Mouse (Mus musculus) heart, embryonic 16.5 days (tissue): ENCODE results near the gene Hsd17b1. TPM values are rescaled to one million over a fixed set of nuclear protein-coding genes. Genes with fewer than 3 reads are reported as not detected.

ENCODE experiments used
- ATAC-seq: fragments of 200-750 bp; cut with Nextera tagmentation; replicated peaks from 2 replicates; pipeline ENCODE4 v1.8.0; 2017; ENCODE audit warnings: moderate number of reproducible peaks; ENCODE audit not compliant: insufficient read depth, low FRiP score; ENCODE audit errors: extremely low read depth
- H3K27ac ChIP-seq: fragments of 300-500 bp; sonication (generic); 2 replicates; pipeline ENCODE4 v1.5.1; 2014; ENCODE audit warnings: mild to moderate bottlenecking, low read length, control low read depth, moderate library complexity
- H3K27me3 ChIP-seq: fragments of 300-500 bp; sonication (generic); 2 replicates; pipeline ENCODE4 v1.6.1; 2014; ENCODE audit warnings: low read length, mixed read lengths; ENCODE audit not compliant: control insufficient read depth, insufficient read depth
- H3K36me3 ChIP-seq: fragments of 300-500 bp; sonication (generic); 2 replicates; pipeline ENCODE4 v1.6.1; 2014; ENCODE audit not compliant: control insufficient read depth, insufficient read depth
- H3K4me1 ChIP-seq: fragments of 300-500 bp; sonication (generic); 2 replicates; pipeline ENCODE4 v1.6.1; 2014; ENCODE audit warnings: low read length, mixed read lengths; ENCODE audit not compliant: control insufficient read depth, insufficient read depth
- H3K4me2 ChIP-seq: fragments of 300-500 bp; sonication (generic); 2 replicates; pipeline ENCODE4 v1.6.1; 2014; ENCODE audit warnings: low read depth, mild to moderate bottlenecking, control low read depth, low read length
- H3K4me3 ChIP-seq: fragments of 300-500 bp; sonication (generic); 2 replicates; pipeline ENCODE4 v1.5.1; 2014; ENCODE audit warnings: mild to moderate bottlenecking, control low read depth, low read length
- H3K9ac ChIP-seq: fragments of 300-500 bp; sonication (generic); 2 replicates; pipeline ENCODE4 v1.6.1; 2014; ENCODE audit warnings: low read length, control low read depth
- H3K9me3 ChIP-seq: fragments of 300-500 bp; sonication (generic); replicated peaks from 2 replicates; pipeline ENCODE4 v1.6.1; 2016; ENCODE audit warnings: low read length; ENCODE audit not compliant: control insufficient read depth
- WGBS: fragments of 180-500 bp; shearing (Covaris S2); extraction: QIAGEN DNeasy Blood & Tissue Kit; methylation state at CpG from one replicate; pipeline ENCODE4 v1.1.7; 2014; 5-methylcytosine and 5-hydroxymethylcytosine counted together
- polyA plus RNA-seq: library from polyadenylated mRNA; unstranded; fragments of >200 nt; fragmentation: Nextera tagmentation; extraction: Ambion mirVana; gene quantifications from 2 replicates; pipeline ENCODE4 v1.2.1, GENCODE M21; 2015

Hsd17b1 gene
- polyA plus RNA-seq, 1 experiment from 2014 or later = 0.28 TPM

GRCm38 (mm10) chr11:101045826-101046225 lies 32.4 kb upstream of the Hsd17b1 start:
- Histone ChIP-seq H3K4me3 (no peak overlapping the region), H3K36me3 (peaks cover 60% of the 10 kb centered on the region), H3K9me3 (no peaks in the 10 kb centered on the region), H3K4me2 (no peak overlapping the region), H3K27me3 (no peaks in the 10 kb centered on the region), H3K4me1 (peaks cover 4% of the 10 kb centered on the region), H3K27ac (no peak overlapping the region), H3K9ac (no peak overlapping the region)
- WGBS = 88% methylated on average over 4 of the region's 4 CpGs
- ATAC-seq = no peak

- Histone ChIP-seq H3K27ac (no peak overlapping the region), H3K4me2 (no peak overlapping the region), H3K9ac (no peak overlapping the region), H3K27me3 (no peaks in the 10 kb centered on the region), H3K36me3 (peaks cover 59% of the 10 kb centered on the region), H3K4me1 (peaks cover 11% of the 10 kb centered on the region), H3K9me3 (no peaks in the 10 kb centered on the region), H3K4me3 (no peak overlapping the region)
- 33% methylated on average over 9 of the region's 9 CpGs for WGBS
- ATAC-seq = no peak
Measured at GRCm38 (mm10) chr11:101046440-101046839, 31.8 kb upstream of the Hsd17b1 start.

- Histone ChIP-seq H3K9ac (no peak overlapping the region), H3K4me2 (no peak overlapping the region), H3K9me3 (no peaks in the 10 kb centered on the region), H3K4me1 (peaks cover 14% of the 10 kb centered on the region), H3K27ac (no peak overlapping the region), H3K27me3 (no peaks in the 10 kb centered on the region), H3K36me3 (peaks cover 59% of the 10 kb centered on the region), H3K4me3 (no peak overlapping the region)
- WGBS = 71% methylated on average over 3 of the region's 3 CpGs
- no peak for ATAC-seq
Measured at GRCm38 (mm10) chr11:101047502-101047901, 30.7 kb upstream of the Hsd17b1 start.

- no peak overlapping the region for H3K4me3 ChIP-seq
- H3K9ac ChIP-seq = no peak overlapping the region
- no peaks in the 10 kb centered on the region for H3K27me3 ChIP-seq
- peaks cover 15% of the 10 kb centered on the region for H3K4me1 ChIP-seq
- 0 out of 2 replicates have a peak, but pooled peaks cover 4% of the 10 kb centered on the region for H3K9me3 ChIP-seq
- H3K27ac ChIP-seq = no peak overlapping the region
- peaks cover 42% of the 10 kb centered on the region for H3K36me3 ChIP-seq
- H3K4me2 ChIP-seq = no peak overlapping the region
- ATAC-seq = no peak
- 89% methylated on average over 9 of the region's 9 CpGs for WGBS
Measured at GRCm38 (mm10) chr11:101050359-101050758, 27.9 kb upstream of the Hsd17b1 start.

GRCm38 (mm10) chr11:101051051-101051493 lies 27.1 kb upstream of the Hsd17b1 start:
- 0 out of 2 replicates have a peak, but pooled peaks cover 4% of the 10 kb centered on the region for H3K9me3 ChIP-seq
- WGBS = 73% methylated on average over 6 of the region's 6 CpGs
- peaks cover 35% of the 10 kb centered on the region for H3K36me3 ChIP-seq
- H3K27me3 ChIP-seq = no peaks in the 10 kb centered on the region
- 0 out of 2 replicates have a peak overlapping the region, but pooled peaks have one; percentile 13 for H3K9ac ChIP-seq
- H3K4me1 ChIP-seq = peaks cover 20% of the 10 kb centered on the region
- peak overlapping the region; percentile 32; the same call in 1 of the 2 replicates for H3K27ac ChIP-seq
- no peak overlapping the region for H3K4me3 ChIP-seq
- H3K4me2 ChIP-seq = no peak overlapping the region
- no peak for ATAC-seq

GRCm38 (mm10) chr11:101051617-101052016 lies 26.6 kb upstream of the Hsd17b1 start:
- no peak for ATAC-seq
- H3K36me3 ChIP-seq = peaks cover 30% of the 10 kb centered on the region

GRCm38 (mm10) chr11:101052751-101053473 lies 25.3 kb upstream of the Hsd17b1 start:
- Histone ChIP-seq H3K27ac (peak overlapping the region; percentile 28; the same call in 1 of the 2 replicates), H3K4me1 (peaks cover 35% of the 10 kb centered on the region), H3K36me3 (peaks cover 26% of the 10 kb centered on the region), H3K9ac (no peak overlapping the region), H3K27me3 (no peaks in the 10 kb centered on the region), H3K4me2 (no peak overlapping the region), H3K4me3 (no peak overlapping the region), H3K9me3 (0 out of 2 replicates have a peak, but pooled peaks cover 4% of the 10 kb centered on the region)
- ATAC-seq = no peak
- WGBS = 78% methylated on average over 10 of the region's 10 CpGs

More at GRCm38 (mm10) chr11:101051617-101052016, 26.6 kb upstream of the Hsd17b1 start:
- H3K9me3 ChIP-seq = 0 out of 2 replicates have a peak, but pooled peaks cover 4% of the 10 kb centered on the region
- H3K4me2 ChIP-seq = no peak overlapping the region
- H3K9ac ChIP-seq = peak overlapping the region; percentile 26; the same call in 1 of the 2 replicates
- H3K4me1 ChIP-seq = peaks cover 23% of the 10 kb centered on the region
- peak overlapping the region; percentile 32; the same call in 1 of the 2 replicates for H3K27ac ChIP-seq
- 70% methylated on average over 8 of the region's 8 CpGs for WGBS
- H3K27me3 ChIP-seq = no peaks in the 10 kb centered on the region
- H3K4me3 ChIP-seq = no peak overlapping the region

GRCm38 (mm10) chr11:101053974-101054373 lies 24.2 kb upstream of the Hsd17b1 start:
- WGBS = 100% methylated on average over 1 of the region's 1 CpGs
- H3K9ac ChIP-seq = no peak overlapping the region
- peaks cover 45% of the 10 kb centered on the region for H3K4me1 ChIP-seq
- no peak for ATAC-seq
- 0 out of 2 replicates have a peak, but pooled peaks cover 4% of the 10 kb centered on the region for H3K9me3 ChIP-seq
- H3K4me3 ChIP-seq = no peak overlapping the region
- H3K36me3 ChIP-seq = peaks cover 20% of the 10 kb centered on the region
- H3K4me2 ChIP-seq = no peak overlapping the region
- no peaks in the 10 kb centered on the region for H3K27me3 ChIP-seq
- H3K27ac ChIP-seq = no peak overlapping the region

GRCm38 (mm10) chr11:101055418-101055817 lies 22.8 kb upstream of the Hsd17b1 start:
- Histone ChIP-seq H3K9ac (no peak overlapping the region), H3K27ac (peak overlapping the region; percentile 51; the same call in 1 of the 2 replicates), H3K9me3 (0 out of 2 replicates have a peak, but pooled peaks cover 4% of the 10 kb centered on the region), H3K4me2 (no peak overlapping the region), H3K4me3 (no peak overlapping the region), H3K4me1 (peaks cover 60% of the 10 kb centered on the region), H3K27me3 (no peaks in the 10 kb centered on the region), H3K36me3 (peaks cover 10% of the 10 kb centered on the region)
- ATAC-seq = no peak
- 69% methylated on average over 14 of the region's 14 CpGs for WGBS
